Mouse (Mus musculus) liver, postnatal 0 days (tissue): ENCODE results near the gene Ptprg.

Experiments
- CTCF ChIP-seq: sonication (generic); IDR thresholded peaks from 2 replicates; pipeline ENCODE4 v1.5.1; 2016; ENCODE audit warnings: antibody characterized with exemption, low read depth
- EP300 ChIP-seq: IDR thresholded peaks from 2 replicates; pipeline ENCODE4 v1.6.1; 2016; ENCODE audit warnings: antibody characterized with exemption, low read depth, mild to moderate bottlenecking

DNA sequence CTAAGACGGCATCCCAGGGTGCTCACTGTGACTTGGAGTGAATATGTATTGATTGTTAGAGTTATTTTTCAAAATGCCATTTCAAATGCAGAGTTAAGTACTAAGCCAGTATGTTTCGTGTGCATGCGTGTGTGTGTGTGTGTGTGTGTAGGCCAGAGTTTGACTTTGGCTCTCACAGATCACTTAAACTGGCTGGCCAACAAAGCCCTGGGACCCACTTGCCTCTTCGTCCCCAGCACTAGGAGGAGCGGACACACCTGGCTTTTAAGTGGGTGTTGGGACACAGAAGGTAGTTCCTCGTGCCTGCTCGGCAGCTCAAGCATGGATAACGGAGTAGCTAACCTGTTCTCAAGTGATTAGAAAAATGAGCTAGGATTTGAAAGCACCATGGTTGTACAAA is 24.6 kb downstream of the Ptprg start:
- no peak for TF ChIP-seq EP300
- TF ChIP-seq CTCF, result no peak
